Mouse (Mus musculus) olfactory bulb, adult 2 months (tissue): Measurements from ENCODE around the gene Dbn1. TPM values are rescaled to one million over a fixed set of nuclear protein-coding genes. Genes with fewer than 3 reads are reported as not detected.
A peak's percentile ranks its signal among the peaks of the same experiment; 100 is the strongest.

ENCODE experiments used
- H3K27ac ChIP-seq: fragments of 200-500 bp; 2 replicates; pipeline ENCODE4 v1.5.1; 2012; ENCODE audit warnings: low read depth, low read length; ENCODE audit not compliant: insufficient read depth
- H3K4me1 ChIP-seq: fragments of 200-500 bp; 2 replicates; pipeline ENCODE4 v1.6.1; 2012; ENCODE audit warnings: low read length; ENCODE audit not compliant: control insufficient read depth, insufficient read depth
- H3K4me3 ChIP-seq: fragments of 200-500 bp; 2 replicates; pipeline ENCODE4 v1.5.1; 2012; ENCODE audit warnings: mild to moderate bottlenecking, low read depth, low read length, moderate library complexity; ENCODE audit not compliant: insufficient read depth
- CTCF ChIP-seq: fragments of 200-500 bp; IDR thresholded peaks from 2 replicates; pipeline ENCODE4 v1.5.1; 2012; ENCODE audit warnings: low read depth, mild to moderate bottlenecking, low read length, moderate library complexity; ENCODE audit not compliant: insufficient read depth
- POLR2A ChIP-seq: fragments of 200-500 bp; IDR thresholded peaks from 2 replicates; pipeline ENCODE4 v1.6.1; 2012; ENCODE audit warnings: mild to moderate bottlenecking, low read depth, low read length, moderate library complexity; ENCODE audit not compliant: insufficient read depth
- WGBS: fragments of 180-500 bp; shearing (Covaris S2); methylation state at CpG from one replicate; pipeline ENCODE4 v1.1.7; 2018; 5-methylcytosine and 5-hydroxymethylcytosine counted together
- polyA plus RNA-seq: library from polyadenylated mRNA; stranded (reverse); fragments of >200 nt; gene quantifications from 2 replicates; pipeline ENCODE4 v1.2.4, GENCODE M21; 2012; ENCODE audit warnings: low replicate concordance; ENCODE audit not compliant: missing spikeins, insufficient read depth, insufficient read length

Gene Dbn1
- polyA plus RNA-seq: not detected in 2 replicates

GRCm38 (mm10) chr13:55487578-55488498 is at the start of gene Dbn1:
Gene Dbn1 (minus strand): TSS chr13:55488111.
- TF ChIP-seq CTCF (no peak), POLR2A (peak; percentile 72)
- WGBS: 2% methylated on average over 78 of the region's 83 CpGs

GRCm38 (mm10) chr13:55536194-55537175 is 48.6 kb upstream of the Dbn1 start, which contains the start of gene Ddx41:
Gene Ddx41 (minus strand): TSS chr13:55536658.
- Histone ChIP-seq H3K4me3 (peak within 1 kb of the TSS; percentile 68), H3K4me1 (peaks cover 14% of the 10 kb centered on the region), H3K27ac (no peak within 1 kb of the TSS)
- TF ChIP-seq POLR2A (peak; percentile 42; the same call in 1 of the 2 replicates), CTCF (peak; percentile 81)
- under 1% methylated on average over 70 of the region's 70 CpGs for WGBS

More at GRCm38 (mm10) chr13:55487578-55488498, at the start of gene Dbn1:
- Histone ChIP-seq H3K4me1 (peaks cover 36% of the 10 kb centered on the region), H3K27ac (peak within 1 kb of the TSS; percentile 78), H3K4me3 (peak within 1 kb of the TSS; percentile 86)

- Histone ChIP-seq H3K27ac (no peak overlapping the region), H3K4me3 (peak overlapping the region; percentile 68), H3K4me1 (peaks cover 14% of the 10 kb centered on the region)
- WGBS: 11% methylated on average over 17 of the region's 17 CpGs
- TF ChIP-seq POLR2A (no peak), CTCF (no peak)
Measured at GRCm38 (mm10) chr13:55535796-55536193, 47.9 kb upstream of the Dbn1 start.

GRCm38 (mm10) chr13:55535191-55535590 is 47.3 kb upstream of the Dbn1 start:
- TF ChIP-seq POLR2A (no peak), CTCF (no peak)
- peak overlapping the region; percentile 68 for H3K4me3 ChIP-seq
- no peak overlapping the region for H3K27ac ChIP-seq
- peaks cover 14% of the 10 kb centered on the region for H3K4me1 ChIP-seq
- WGBS: 94% methylated on average over 15 of the region's 15 CpGs

GRCm38 (mm10) chr13:55529198-55529915 is 41.4 kb upstream of the Dbn1 start, which contains the start of gene Dok3:
Gene Dok3 (minus strand): TSS chr13:55529296.
- Histone ChIP-seq H3K4me1 (peaks cover 8% of the 10 kb centered on the region; the same call in 1 of the 2 replicates), H3K4me3 (no peak within 1 kb of the TSS)

GRCm38 (mm10) chr13:55527834-55528772 is 40.2 kb upstream of the Dbn1 start:
- Histone ChIP-seq H3K4me3 (no peak overlapping the region), H3K27ac (no peak overlapping the region), H3K4me1 (0 out of 2 replicates have a peak, but pooled peaks cover 5% of the 10 kb centered on the region)
- TF ChIP-seq POLR2A: no peak
- TF ChIP-seq CTCF: no peak
- 78% methylated on average over 18 of the region's 18 CpGs for WGBS

More at GRCm38 (mm10) chr13:55529198-55529915, 41.4 kb upstream of the Dbn1 start, which contains the start of gene Dok3:
- TF ChIP-seq CTCF: no peak
- no peak for TF ChIP-seq POLR2A
- 82% methylated on average over 8 of the region's 8 CpGs for WGBS
- H3K27ac ChIP-seq: no peak within 1 kb of the TSS

- WGBS: 84% methylated on average over 16 of the region's 16 CpGs
- Histone ChIP-seq H3K27ac (no peak overlapping the region), H3K4me1 (0 out of 2 replicates have a peak, but pooled peaks cover 5% of the 10 kb centered on the region), H3K4me3 (no peak overlapping the region)
- no peak for TF ChIP-seq CTCF
- TF ChIP-seq POLR2A: no peak
Measured at GRCm38 (mm10) chr13:55527212-55527611, 39.3 kb upstream of the Dbn1 start.
